ENCODE assay signal across 8 mouse cellular contexts in the genomic region with DNA sequence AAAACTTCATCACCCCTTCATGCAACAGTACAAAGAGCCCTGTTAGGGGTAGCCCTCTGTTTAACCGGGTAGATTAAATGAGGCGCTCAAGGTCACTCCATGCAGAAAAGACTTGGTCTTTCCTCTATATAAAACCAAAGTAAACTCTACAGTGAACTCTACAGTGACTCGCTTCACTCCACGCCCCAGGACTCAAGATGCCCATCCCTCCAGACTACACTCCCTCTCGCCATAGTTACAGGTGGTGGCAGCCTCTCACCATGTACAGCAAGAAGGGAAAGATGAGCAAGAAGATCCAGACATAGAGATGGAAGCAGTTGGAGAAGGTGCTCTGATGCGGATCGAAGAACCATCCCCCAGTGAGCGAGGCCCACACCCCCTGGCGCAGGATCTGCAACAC. TPM values are rescaled to one million over a fixed set of nuclear protein-coding genes. Genes with fewer than 3 reads are reported as not detected.
DNase-seq lines count a peak whose midpoint lies in the region; ATAC-seq and TF ChIP-seq lines count a peak whose summit lies in the region.

No protein-coding gene starts in this region.

- peak overlapping the region; percentile 74 for H3K9ac ChIP-seq in limb, embryonic 14.5 days (ENCODE audit: low read depth, low read length, severe bottlenecking)
- H3K9ac ChIP-seq in stomach, embryonic 16.5 days (ENCODE audit: low read length) = peak overlapping the region; percentile 96

- H3K27ac ChIP-seq in limb, embryonic 14.5 days (replicated peaks; ENCODE audit: low read depth, low read length) = no peak overlapping the region
- peak overlapping the region; percentile 98 for H3K27ac ChIP-seq in stomach, embryonic 16.5 days (ENCODE audit: low read length)

- H3K27me3 ChIP-seq in limb, embryonic 14.5 days (ENCODE audit: control insufficient read depth, insufficient read depth, low read length) = no peaks in the 10 kb centered on the region
- H3K27me3 ChIP-seq in stomach, embryonic 16.5 days (ENCODE audit: control insufficient read depth, insufficient read depth, low read length) = no peaks in the 10 kb centered on the region

- H3K4me2 ChIP-seq in limb, embryonic 14.5 days (replicated peaks; ENCODE audit: low read depth, low read length, severe bottlenecking) = peak overlapping the region; percentile 77
- peak overlapping the region; percentile 99 for H3K4me2 ChIP-seq in stomach, embryonic 16.5 days (ENCODE audit: low read depth, low read length)

- H3K9me3 ChIP-seq in limb, embryonic 14.5 days (ENCODE audit: control insufficient read depth, low read length) = no peaks in the 10 kb centered on the region
- H3K9me3 ChIP-seq in stomach, embryonic 16.5 days (replicated peaks; ENCODE audit: control insufficient read depth, low read length) = no peaks in the 10 kb centered on the region

- H3K36me3 ChIP-seq in limb, embryonic 14.5 days (ENCODE audit: control insufficient read depth, insufficient read depth, low read length) = peaks cover 60% of the 10 kb centered on the region
- H3K36me3 ChIP-seq in stomach, embryonic 16.5 days (ENCODE audit: control insufficient read depth, insufficient read depth, low read length) = peaks cover 12% of the 10 kb centered on the region

- peak; percentile 35 for DNase-seq in adrenal gland, adult 8-10 months
- DNase-seq in adrenal gland, adult 18-20 months (ENCODE audit: low spot score in 2 of 2) = no peak
- DNase-seq in retina, embryonic 14.5 days (ENCODE audit: low spot score) = peak; percentile 11
- no peak for DNase-seq in retina, postnatal 1 day
- no peak for DNase-seq in limb, embryonic 14.5 days (ENCODE audit: low spot score)
- DNase-seq in left cerebral cortex, postnatal 10 days (ENCODE audit: extremely low spot score in 1 of 2, low spot score in 2 of 2) = no peak
- DNase-seq in adrenal gland, adult 2 months = no peak

- intact Hi-C loops in left cerebral cortex, postnatal 10 days (cut with DNase I) = no loop called here

- peaks cover 22% of the 10 kb centered on the region for H3K4me1 ChIP-seq in limb, embryonic 14.5 days (ENCODE audit: control insufficient read depth, insufficient read depth, low read length)
- peaks cover 34% of the 10 kb centered on the region for H3K4me1 ChIP-seq in stomach, embryonic 16.5 days (ENCODE audit: control insufficient read depth, insufficient read depth, low read length)

- TF ChIP-seq POLR2A in limb, embryonic 14.5 days (IDR thresholded peaks at IDR 0.05; ENCODE audit: borderline replicate concordance, extremely low read depth, insufficient read depth, insufficient read length) = no peak

- WGBS in limb, embryonic 14.5 days = 13% methylated on average over 9 of the region's 9 CpGs
- 16% methylated on average over 9 of the region's 9 CpGs for WGBS in stomach, embryonic 16.5 days

- peak overlapping the region; percentile 88 for H3K4me3 ChIP-seq in limb, embryonic 14.5 days (replicated peaks; ENCODE audit: low read length)
- H3K4me3 ChIP-seq in stomach, embryonic 16.5 days (replicated peaks; ENCODE audit: low read length) = peak overlapping the region; percentile 98

- no peak for ATAC-seq in limb, embryonic 14.5 days (ENCODE audit: low FRiP score, low read depth)
- ATAC-seq in stomach, embryonic 16.5 days (ENCODE audit: insufficient read depth, low FRiP score) = no peak

RNA-seq across cellular contexts. Expression of gene Map3k11, which starts 0.8 kb away (rescaled TPM):
- total RNA-seq in adrenal gland, adult 8-10 months (2022) = 10 to 100 TPM; 40.8 to 53.6 (median 46.3) TPM
- 10 to 100 TPM; 36.9 to 45.8 TPM for total RNA-seq in adrenal gland, adult 18-20 months (2021)
- 30.1 and 38.9 TPM in 2 replicates for polyA plus RNA-seq in limb, embryonic 14.5 days (2012; rRNA removed)
- polyA plus RNA-seq in limb, embryonic 14.5 days (2014; fragmentation: Nextera tagmentation; extraction: Ambion mirVana) = 19.0 and 20.7 TPM in 2 replicates
- 20.0 and 20.2 TPM in 2 replicates for polyA plus RNA-seq in stomach, embryonic 16.5 days (2015; fragmentation: Nextera tagmentation; extraction: Ambion mirVana)
- 10 to 100 TPM; 11.9 to 14.3 TPM for total RNA-seq in left cerebral cortex, postnatal 10 days (2021)
- 10 to 100 TPM; 42.6 to 44.2 TPM for total RNA-seq in adrenal gland, adult 2 months (2021)
- 102 and 104 TPM in 2 replicates for polyA plus RNA-seq in adrenal gland, adult 2 months (2012; rRNA removed)

RNA-seq across cellular contexts. Expression of gene Pcnx3, which starts 1.0 kb away (rescaled TPM):
- 100 to 1,000 TPM in 3 of 4 experiments, 10 to 100 TPM in 1; 95.1 to 183 (median 136) TPM for total RNA-seq in adrenal gland, adult 8-10 months (2022)
- total RNA-seq in adrenal gland, adult 18-20 months (2021) = 100 to 1,000 TPM in 1 of 2 experiments, 10 to 100 TPM in 1; 84.6 to 103 TPM
- 101 and 160 TPM in 2 replicates for polyA plus RNA-seq in limb, embryonic 14.5 days (2012; rRNA removed)
- polyA plus RNA-seq in limb, embryonic 14.5 days (2014; fragmentation: Nextera tagmentation; extraction: Ambion mirVana) = 31.8 and 32.3 TPM in 2 replicates
- 17.2 and 17.4 TPM in 2 replicates for polyA plus RNA-seq in stomach, embryonic 16.5 days (2015; fragmentation: Nextera tagmentation; extraction: Ambion mirVana)
- total RNA-seq in left cerebral cortex, postnatal 10 days (2021) = 10 to 100 TPM; 69.0 to 82.7 TPM
- total RNA-seq in adrenal gland, adult 2 months (2021) = 10 to 100 TPM; 88.9 to 90.8 TPM
- polyA plus RNA-seq in adrenal gland, adult 2 months (2012; rRNA removed) = 330 and 358 TPM in 2 replicates

RNA-seq across cellular contexts. Expression of gene Kcnk7, which starts 16.4 kb away (rescaled TPM):
- not detected for total RNA-seq in adrenal gland, adult 8-10 months (2022)
- total RNA-seq in adrenal gland, adult 18-20 months (2021) = not detected
- 0.41 and 0.63 TPM in 2 replicates for polyA plus RNA-seq in limb, embryonic 14.5 days (2012; rRNA removed)
- 0.65 and 0.81 TPM in 2 replicates for polyA plus RNA-seq in limb, embryonic 14.5 days (2014; fragmentation: Nextera tagmentation; extraction: Ambion mirVana)
- 2.0 and 2.2 TPM in 2 replicates for polyA plus RNA-seq in stomach, embryonic 16.5 days (2015; fragmentation: Nextera tagmentation; extraction: Ambion mirVana)
- not detected for total RNA-seq in left cerebral cortex, postnatal 10 days (2021)
- not detected for total RNA-seq in adrenal gland, adult 2 months (2021)
- polyA plus RNA-seq in adrenal gland, adult 2 months (2012; rRNA removed) = not detected in 2 replicates

RNA-seq across cellular contexts. Expression of gene Sipa1, which starts 24.2 kb away (rescaled TPM):
- total RNA-seq in adrenal gland, adult 8-10 months (2022) = 10 to 100 TPM; 40.3 to 76.9 (median 57.8) TPM
- total RNA-seq in adrenal gland, adult 18-20 months (2021) = 10 to 100 TPM; 41.1 to 45.6 TPM
- 62.5 and 86.0 TPM in 2 replicates for polyA plus RNA-seq in limb, embryonic 14.5 days (2012; rRNA removed)
- 27.9 and 29.1 TPM in 2 replicates for polyA plus RNA-seq in limb, embryonic 14.5 days (2014; fragmentation: Nextera tagmentation; extraction: Ambion mirVana)
- 17.3 and 18.1 TPM in 2 replicates for polyA plus RNA-seq in stomach, embryonic 16.5 days (2015; fragmentation: Nextera tagmentation; extraction: Ambion mirVana)
- total RNA-seq in left cerebral cortex, postnatal 10 days (2021) = 10 to 100 TPM; 24.6 to 26.5 TPM
- total RNA-seq in adrenal gland, adult 2 months (2021) = 10 to 100 TPM; 39.8 to 62.1 TPM
- 165 and 177 TPM in 2 replicates for polyA plus RNA-seq in adrenal gland, adult 2 months (2012; rRNA removed)

RNA-seq across cellular contexts. Expression of gene Ehbp1l1, which starts 38.4 kb away (rescaled TPM):
- 10 to 100 TPM; 24.9 to 39.2 (median 32.8) TPM for total RNA-seq in adrenal gland, adult 8-10 months (2022)
- 10 to 100 TPM; 33.5 to 45.6 TPM for total RNA-seq in adrenal gland, adult 18-20 months (2021)
- polyA plus RNA-seq in limb, embryonic 14.5 days (2012; rRNA removed) = 51.0 and 51.1 TPM in 2 replicates
- 20.0 and 25.4 TPM in 2 replicates for polyA plus RNA-seq in limb, embryonic 14.5 days (2014; fragmentation: Nextera tagmentation; extraction: Ambion mirVana)
- 51.2 and 63.2 TPM in 2 replicates for polyA plus RNA-seq in stomach, embryonic 16.5 days (2015; fragmentation: Nextera tagmentation; extraction: Ambion mirVana)
- 10 to 100 TPM; 50.4 to 52.0 TPM for total RNA-seq in left cerebral cortex, postnatal 10 days (2021)
- total RNA-seq in adrenal gland, adult 2 months (2021) = 10 to 100 TPM; 30.3 to 31.6 TPM
- polyA plus RNA-seq in adrenal gland, adult 2 months (2012; rRNA removed) = 47.6 and 49.2 TPM in 2 replicates

Comparison
In these comparisons a context has a peak if more than half of its experiments do, and no peak if none do; other contexts are left out.
1. DNase-seq: peak in adrenal gland, adult 8-10 months (single experiment) and retina, embryonic 14.5 days (single experiment); none in adrenal gland, adult 18-20 months (0 of 2), retina, postnatal 1 day (single experiment), limb, embryonic 14.5 days (single experiment), left cerebral cortex, postnatal 10 days (0 of 2) and adrenal gland, adult 2 months (single experiment).